Mouse (Mus musculus): ENCODE data around the gene Cpeb3.

Gene Cpeb3

DNA sequence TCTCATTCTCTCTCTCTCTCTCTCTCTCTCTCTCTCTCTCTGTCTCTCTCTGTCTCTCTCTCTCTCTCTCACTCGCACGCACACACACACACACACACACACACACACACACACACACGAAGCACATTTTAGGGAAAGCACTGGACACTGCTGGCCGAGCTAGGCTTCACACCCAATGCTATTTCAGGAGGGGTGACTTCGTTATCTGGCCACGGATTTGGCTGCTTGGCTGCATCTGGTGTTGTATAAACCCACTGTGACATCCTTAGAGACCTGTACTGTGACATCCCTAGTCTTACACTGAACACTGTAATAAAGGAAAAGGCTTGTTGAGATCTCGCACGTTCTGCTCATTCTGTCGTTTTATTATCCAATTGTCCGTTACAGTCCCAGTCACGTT is 187.4 kb downstream of the Cpeb3 start:
- DNase-seq, result no peak

DNA sequence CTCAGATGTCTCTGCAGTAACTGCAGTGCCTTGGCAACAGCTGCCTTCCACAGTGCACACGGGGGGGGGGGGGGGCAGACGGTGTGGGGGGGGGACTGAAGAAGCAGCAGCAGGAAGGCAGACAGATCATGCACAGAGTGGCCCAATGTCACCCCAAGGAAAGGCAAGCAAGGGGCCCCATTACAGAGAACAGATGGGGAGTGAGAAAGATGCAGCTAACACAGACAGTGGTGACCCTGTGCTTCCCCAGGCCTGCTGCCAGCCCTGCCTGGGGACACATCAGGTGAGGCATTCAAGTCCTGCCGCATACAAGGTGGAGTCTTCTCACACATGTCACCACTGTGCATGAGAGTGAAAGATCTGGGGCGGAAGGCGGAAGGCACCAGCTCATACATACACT is 187.9 kb downstream of the Cpeb3 start:
- no peak for DNase-seq

DNA sequence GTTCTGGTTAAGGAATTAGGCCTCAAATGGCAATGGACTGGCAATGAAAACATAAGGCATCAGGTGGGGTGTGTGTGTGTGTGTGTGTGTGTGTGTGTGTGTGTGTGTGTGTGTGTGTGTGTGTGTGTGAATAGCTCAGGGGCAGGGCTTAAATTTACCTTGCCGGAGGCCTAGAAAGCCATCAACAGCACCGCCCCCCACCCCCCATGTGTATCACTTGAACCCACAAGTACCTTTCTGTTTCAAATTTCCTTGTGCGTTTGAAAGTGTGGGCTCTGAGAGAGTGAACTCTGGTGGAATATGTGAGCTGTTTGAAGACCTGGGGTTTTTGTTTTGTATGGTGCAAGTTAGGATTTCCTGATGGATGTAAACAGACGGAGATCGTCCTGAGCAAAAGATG is 189.5 kb downstream of the Cpeb3 start:
- DNase-seq, result no peak

DNA sequence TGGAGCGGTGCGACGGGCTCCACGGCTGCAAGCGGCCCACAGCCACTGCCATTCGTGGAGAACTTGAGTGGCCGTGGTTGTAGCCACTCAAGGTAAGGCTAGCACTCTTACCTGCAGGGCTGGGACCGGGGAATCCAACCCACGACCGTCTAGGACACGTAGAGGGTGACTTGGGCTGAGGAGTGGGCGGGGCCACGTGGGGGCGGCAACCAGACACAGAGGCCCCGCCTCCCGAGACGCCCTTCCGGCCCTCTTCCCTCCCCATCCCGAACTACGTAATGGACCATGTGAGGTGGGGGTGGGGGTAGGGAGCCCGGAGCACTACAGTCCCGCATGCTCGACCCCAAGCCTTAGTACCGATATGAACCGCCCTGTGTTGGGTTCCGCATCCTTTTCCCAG is 190.0 kb downstream of the Cpeb3 start:
- peak; percentile 66 for DNase-seq

DNA sequence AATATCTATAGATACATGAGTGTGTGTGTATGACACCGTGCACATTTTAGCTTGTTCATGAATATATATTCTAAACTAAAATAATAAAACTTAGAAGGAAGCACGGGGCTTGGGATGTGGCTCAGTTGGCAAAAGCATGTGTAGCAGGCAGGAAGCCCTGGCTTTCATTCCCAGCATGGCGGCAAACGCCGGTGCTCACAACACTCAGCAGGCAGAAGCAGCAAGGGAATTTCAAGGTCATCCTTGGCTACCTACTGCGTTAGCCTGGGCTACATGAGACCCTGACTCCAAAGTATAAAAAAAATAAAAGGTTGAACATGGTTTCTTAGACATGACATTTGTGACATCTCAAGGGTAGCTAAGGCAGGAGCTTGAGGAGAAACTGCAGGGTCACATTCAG is 191.5 kb downstream of the Cpeb3 start:
- DNase-seq, result no peak

DNA sequence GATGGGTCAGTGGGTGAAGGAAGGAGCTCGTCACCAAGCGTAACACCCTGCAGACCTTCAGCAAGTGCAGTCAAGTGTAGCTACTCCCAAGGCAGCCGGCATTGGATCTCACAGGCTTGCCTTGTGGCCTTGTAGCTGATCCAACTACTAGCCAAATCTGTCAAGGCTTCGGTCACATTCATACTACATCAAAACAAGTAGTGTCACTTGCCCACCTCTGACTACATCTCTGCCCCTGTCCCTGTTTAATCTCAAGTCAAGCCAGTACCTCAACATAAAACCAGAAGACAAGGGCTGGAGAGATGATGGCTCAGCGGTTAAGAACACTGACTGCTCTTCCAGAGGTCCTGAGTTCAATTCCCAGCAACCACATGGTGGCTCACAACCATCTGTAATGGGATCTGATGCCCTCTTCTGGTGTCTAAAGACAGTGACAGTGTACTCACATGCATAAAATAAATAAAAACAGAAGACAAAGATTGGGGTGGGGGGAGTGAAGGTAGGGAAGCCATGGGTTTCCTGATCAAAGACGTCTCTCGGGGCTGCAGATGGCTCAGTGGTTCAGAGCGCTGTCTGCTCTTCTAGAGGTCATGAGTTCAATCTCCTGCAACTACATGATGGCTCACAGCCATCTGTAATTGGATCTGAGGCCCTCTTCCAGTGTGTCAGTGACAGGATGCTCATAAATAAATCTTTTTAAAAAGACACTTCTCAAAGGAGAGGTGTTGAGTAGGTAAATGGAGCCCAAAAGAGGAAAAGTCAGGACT is 194.0 kb downstream of the Cpeb3 start:
- DNase-seq, result no peak

DNA sequence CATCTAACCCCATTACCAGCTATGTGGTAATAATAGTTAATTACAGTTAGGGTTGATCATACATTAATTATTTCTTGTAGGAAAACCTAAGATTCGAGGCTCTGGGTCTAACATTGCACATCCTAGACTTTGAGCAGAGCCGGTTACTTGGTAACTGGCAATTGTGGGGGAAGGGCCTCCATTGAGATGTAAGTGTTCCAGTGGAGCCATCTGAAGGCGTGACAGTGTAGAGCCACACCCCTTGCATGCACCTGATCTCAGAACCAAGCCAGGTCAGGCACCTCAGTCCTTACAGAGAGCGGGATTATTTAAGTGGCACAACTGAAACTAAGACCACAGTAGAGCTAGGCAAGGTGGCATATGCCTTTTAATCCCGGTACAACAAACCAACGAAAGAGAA is 194.9 kb downstream of the Cpeb3 start:
- DNase-seq, result no peak

DNA sequence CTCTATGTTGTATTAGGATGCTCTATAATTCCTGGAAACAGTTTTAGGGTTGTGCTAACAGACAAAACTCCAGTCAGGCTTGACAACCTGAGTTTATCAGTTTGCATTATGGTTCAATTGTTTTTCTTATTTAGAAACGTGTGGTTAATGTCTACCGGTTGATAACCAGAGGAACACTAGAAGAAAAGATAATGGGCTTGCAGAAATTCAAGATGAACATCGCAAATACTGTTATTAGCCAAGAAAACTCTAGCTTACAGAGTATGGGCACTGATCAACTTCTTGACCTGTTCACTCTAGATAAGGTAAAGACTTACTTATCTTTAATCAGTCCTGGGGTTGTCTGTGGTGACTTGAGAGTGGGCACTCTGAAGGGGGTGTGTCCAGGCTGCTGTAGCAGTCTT is 198.5 kb downstream of the Cpeb3 start:
- DNase-seq, result no peak

DNA sequence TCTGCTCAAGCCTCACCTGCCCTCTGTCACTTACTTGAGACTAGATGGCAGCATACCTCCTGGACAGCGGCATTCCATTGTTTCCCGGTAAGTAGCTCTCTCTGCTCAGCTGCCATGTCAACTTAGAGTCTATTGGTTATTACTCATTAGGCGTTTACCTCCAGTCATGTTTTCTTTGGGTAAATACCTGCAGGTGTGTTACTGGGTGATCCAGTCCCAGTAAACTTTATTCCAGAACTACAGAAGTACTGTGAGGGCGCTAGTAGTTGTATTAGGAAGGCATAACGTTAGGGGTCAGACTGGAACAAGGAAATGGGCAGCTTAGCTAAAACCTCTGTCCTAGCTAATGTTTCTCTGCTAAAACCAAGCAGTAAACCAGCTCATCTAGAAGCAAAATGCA is 203.8 kb downstream of the Cpeb3 start:
- DNase-seq, result no peak

Measured in kidney, postnatal 14 days (tissue).